Mouse (Mus musculus): Measurements from ENCODE around the gene Cyp2w1. TPM values are rescaled to one million over a fixed set of nuclear protein-coding genes. Genes with fewer than 3 reads are reported as not detected.
"Not testable (repeated sequence)": the region's sequence is repeated elsewhere in the genome, so short reads cannot be mapped to it uniquely, and the experiment has no call there.

The Cyp2w1 gene
- polyA plus RNA-seq, 1 experiment from 2014 or later, result not detected

DNA sequence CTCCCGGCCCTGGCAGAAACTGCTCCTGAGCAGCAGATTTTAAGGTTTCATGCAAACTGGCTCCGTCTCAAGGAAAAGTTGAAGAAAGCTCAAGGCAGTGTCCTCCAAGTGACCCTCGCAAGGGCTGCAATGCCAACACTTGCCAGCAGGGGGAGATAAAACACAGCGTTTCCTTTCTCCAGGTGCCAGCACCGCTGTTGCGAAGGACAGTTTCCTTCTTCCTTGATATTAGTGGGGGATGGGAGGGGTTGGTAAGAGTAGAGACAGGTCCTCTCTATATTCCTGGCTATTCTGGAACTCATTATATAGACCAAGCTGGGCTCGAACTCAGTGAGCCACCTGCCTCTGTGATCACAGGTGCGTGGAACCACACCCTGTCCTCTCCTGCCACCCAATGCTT lies 20.7 kb upstream of the Cyp2w1 start:
- peak; percentile 68 for DNase-seq (ENCODE audit: low spot score)

DNA sequence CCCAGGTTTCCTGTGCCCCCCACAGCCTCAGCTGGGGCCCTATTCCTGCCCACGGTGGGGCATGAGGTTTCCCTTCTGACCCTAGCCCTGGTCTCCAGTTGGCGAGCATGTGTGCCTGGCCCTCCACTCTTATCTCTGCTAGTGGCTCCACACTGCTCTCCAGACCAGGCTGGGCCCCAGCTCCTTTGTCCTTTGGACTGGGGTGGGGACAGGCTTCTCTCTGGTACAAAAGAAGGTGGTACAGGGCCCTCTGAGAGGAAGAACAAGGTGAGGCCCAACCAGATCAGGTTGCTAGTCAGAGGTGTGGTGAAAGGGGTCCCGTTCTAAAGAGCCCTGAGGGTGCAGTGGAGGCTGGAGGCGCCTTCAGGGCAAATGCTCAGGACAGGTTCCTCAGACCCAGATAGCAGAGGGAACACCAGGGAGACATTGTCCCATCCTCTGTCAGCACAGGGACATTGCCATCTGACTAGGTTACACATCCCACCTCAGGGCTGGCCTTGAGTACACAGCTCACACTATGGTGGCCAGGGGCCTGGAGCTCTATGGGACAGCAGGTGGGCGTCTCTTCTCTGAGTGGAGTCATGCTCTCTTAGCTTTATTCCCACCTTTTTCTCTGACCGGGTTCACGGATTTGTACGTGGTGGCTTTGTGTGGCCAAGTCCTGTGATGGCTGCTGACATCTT lies 19.7 kb upstream of the Cyp2w1 start:
- DNase-seq (ENCODE audit: low spot score), result no peak

DNA sequence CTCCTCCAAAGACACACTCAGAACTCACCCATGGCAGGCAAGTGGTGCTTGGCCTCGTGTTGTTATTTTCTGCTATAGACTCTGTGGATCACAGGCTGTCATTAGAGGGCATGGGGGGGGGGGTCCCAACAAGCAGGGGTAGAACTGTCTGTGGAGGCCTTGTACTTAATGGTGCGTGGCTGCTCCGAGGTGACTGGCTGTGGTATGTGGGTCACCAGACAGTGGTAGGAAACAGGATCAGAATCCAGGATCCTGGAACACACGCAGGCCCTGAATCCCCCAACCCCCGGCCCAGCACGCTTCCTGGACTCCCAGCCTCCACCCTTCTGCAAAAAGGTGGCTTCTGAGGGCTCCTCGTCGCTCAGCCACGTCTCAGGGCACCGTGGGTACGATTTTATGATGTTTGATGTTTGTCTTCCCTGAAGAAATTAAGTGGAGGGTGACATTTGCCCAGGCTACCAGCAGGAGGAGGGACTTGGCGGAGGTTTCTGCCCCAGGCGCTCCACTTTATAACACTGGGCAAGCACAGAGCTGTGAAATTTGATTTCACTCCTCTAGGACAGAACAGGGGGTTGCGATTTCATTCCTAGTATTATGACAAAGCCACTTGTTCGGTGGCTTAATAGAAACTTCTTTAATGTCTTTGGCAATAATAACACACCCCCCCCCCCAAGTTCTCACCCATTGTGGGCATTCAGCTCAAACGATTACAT lies 19.0 kb upstream of the Cyp2w1 start:
- DNase-seq (ENCODE audit: low spot score), result no peak

DNA sequence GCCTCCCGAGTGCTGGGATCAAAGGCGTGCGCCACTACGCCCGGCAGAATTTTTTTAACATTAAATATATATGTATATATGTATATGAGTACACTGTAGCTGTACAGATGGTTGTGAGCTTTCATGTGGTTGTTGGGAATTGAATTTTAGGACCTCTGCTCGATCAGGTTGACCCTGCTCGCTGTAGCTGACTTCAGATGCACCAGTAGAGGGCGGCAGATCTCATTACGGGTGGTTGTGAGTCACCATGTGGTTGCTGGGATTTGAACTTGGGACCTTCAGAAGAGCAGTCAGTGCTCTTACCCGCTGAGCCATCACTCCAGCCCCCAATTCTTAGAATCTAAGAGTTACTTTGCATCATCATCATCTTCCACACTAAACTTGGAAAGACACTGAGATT lies 18.0 kb upstream of the Cyp2w1 start:
- not testable (repeated sequence) for DNase-seq (ENCODE audit: low spot score)

DNA sequence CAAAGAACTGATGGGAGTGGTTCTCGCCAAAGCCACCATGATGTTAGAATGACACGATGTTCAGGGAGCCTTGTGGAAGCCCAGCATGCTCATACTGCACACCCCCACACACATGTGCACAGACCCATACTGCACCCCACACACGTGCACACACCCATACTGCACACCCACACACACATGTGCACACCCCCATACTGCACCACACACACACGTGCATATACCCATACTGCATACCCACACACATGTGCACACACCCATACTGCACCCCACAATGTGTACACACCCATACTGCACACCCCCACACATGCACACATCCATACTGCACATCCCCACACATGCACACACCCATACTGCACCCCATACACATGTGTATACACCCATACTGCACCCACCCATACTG lies 16.8 kb upstream of the Cyp2w1 start:
- DNase-seq (ENCODE audit: low spot score), result no peak

DNA sequence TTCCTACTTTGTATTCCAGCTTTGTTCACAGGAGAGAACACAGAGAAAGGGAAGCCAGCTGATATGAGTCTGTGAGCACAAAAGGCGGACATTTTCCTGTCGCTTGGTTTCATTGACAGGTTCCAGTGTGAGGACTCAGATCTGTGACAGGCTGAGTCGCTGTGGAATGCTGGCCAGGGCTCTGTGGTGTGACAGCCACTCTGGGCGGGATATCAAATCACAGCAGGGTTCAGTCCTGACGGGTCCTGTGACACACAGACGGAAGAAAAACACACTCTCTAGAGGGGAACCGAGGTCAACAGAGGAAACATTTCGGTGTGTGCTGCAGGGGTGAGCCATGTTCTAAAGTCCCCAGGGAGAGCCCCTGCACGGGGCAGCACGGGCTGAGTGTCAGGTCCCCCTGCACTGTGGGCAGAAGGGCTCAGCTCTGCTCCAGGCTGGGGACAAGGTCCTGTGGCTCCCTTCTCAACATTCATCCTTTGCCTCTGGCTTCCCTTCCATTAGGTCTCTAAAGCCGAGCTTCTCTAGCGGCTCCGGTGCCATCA lies 14.5 kb upstream of the Cyp2w1 start:
- no peak for DNase-seq (ENCODE audit: low spot score)

DNA sequence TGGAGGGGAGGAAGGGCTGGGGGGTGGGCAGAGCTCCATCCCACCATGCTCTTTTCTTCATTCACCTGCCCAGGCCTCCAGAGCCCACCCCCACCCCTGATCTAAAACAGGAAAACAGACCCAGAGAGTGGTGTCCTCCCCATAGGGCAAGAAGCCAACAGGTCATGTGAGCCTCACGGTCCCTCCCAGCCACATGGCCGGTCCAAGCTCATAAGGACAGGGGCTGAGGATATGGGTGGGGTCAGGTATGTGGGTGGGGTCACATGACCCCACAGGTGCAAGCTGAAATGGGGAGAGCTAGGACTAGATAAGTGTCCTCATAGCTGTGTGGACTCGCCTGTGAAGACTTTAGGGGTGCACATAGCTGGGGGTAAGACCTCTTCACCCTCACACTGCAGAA lies 14.0 kb upstream of the Cyp2w1 start:
- no peak for DNase-seq (ENCODE audit: low spot score)

DNA sequence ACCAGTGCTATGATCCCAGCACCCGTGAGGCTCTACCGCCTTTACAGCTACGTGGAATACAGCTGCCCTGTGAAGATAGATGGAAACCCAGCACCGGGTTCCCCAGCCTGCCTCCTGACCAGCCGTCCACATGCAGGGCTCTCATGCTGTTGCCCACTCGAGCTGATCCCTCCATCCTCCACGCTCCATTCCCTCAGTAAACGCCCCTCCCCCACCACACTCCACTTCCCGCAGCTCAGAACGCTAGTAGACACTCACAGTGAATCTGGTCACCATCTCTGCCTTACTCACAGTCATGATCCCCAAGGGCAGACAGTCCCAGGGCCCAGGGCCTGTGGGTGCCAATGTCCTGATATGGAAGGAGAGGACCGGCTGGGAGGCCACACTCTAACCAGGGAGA lies 13.5 kb upstream of the Cyp2w1 start:
- DNase-seq (ENCODE audit: low spot score), result no peak

DNA sequence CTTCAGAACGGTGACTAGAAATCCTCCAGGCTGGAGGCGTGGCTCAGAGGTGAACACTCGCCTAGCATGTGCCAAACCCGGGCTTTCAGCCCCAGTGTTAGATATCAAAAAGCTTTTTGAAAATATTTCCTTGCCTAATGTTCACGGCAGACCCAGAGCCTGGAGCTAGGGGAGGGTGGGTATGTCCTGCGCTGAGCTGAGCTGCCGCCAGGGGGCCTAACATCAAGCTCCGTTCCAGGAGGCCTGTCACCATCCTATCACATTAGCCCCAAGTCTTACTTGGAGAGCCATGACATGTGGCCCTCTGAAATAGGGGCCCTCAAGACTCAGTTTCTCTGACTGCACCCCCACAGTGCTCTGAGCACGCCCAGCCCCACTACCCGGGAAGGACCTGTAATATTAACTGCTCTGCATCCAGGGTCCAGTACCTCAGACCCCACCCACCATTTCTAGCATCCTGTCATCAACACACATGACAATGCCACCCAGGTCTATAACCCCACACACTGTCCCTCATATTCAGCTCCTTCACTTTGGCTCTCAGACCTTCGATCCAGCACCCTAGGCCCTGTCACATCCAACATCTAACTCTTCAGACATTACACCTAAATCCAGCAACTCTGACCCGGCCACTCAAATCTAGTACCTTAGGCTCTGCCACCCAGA lies 8.3 kb upstream of the Cyp2w1 start:
- DNase-seq (ENCODE audit: low spot score), result peak; percentile 82

DNA sequence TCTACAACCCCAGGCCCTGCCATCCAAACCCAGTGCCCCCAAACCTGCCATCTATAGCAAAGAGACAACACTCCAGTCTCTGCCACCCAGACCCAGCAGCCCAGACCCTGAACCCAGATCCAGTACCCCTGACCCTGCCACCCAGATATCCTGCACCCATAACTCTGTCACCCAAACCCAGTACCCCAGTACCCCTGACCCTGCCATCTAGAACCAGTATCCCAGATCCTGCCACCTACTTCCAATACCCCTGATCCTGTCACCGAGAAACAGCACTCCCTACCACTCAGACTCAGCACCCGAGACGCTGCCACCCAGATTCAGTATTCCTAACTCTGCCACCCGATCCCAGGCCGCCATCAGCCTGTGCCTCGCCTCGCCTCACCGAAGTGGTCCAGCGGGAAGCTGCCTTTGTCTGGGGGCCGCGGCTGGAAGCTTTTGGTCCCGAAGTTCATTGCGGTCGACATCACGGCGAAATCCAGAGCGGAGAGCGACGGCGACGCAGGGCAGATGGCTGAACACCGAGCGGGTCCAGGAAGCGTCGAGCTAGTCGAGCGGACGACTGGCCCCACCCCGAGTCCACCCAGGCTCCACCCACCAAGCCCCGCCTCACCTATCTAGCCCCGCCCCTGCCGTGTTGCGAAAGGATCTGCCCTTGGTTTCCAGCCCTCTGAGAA lies 7.6 kb upstream of the Cyp2w1 start:
- DNase-seq (ENCODE audit: low spot score), result peak; percentile 95

DNA sequence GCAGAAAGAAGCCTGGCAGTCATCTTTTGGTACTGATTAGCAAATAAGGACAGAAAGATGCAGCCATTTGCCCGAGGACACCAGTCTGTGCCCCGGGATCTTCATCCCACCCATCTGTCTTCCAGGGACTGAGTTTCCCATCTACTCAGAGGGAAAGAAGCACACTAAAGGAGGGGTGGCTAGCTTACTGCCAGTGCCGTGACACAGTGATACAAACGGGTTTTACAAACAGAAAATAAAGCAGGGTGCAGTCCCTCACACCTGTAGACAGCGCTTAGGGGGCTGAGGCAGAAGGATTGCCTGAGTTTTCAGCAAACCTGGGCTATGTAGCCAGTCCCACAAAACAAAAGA lies 7.1 kb upstream of the Cyp2w1 start:
- no peak for DNase-seq (ENCODE audit: low spot score)

DNA sequence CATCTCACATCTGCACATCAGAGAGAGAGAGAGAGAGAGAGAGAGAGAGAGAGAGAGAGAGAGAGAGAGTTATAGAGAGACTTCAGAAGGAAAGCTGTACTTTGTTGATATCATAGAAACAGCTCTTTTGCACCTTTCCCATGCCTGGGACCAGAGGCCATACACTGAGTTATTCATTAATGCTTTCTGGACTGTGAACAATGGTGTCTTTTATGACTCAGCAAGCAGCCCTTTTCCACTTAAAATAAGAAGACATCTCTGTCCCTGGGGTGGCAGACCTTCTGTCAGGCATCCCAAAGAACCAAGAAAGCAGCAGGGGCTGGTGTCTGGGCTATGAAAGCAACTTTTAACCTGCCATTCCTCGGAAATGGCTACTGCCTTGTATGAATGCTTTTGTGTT lies 5.2 kb upstream of the Cyp2w1 start:
- DNase-seq (ENCODE audit: low spot score), result no peak

DNA sequence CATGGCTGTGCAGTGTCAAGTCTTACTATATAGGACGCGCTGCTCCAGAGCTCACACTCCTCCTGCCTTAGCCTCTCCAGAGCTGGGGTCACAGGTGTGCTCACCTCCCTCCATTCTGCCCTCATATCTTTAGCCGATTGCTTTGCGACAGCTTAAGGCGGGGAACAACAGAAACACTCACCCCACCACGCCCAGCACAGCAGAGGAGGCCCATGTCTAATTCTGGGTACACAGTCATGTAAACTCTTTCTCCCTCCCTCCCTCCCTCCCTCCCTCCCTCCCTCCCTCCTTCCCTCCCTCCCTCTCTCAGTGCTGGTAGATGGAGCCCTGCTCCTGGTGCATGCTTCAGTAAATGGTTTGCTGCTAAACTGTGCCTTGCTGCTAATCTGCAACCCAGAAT lies 2.7 kb upstream of the Cyp2w1 start:
- no peak for DNase-seq (ENCODE audit: low spot score)

DNA sequence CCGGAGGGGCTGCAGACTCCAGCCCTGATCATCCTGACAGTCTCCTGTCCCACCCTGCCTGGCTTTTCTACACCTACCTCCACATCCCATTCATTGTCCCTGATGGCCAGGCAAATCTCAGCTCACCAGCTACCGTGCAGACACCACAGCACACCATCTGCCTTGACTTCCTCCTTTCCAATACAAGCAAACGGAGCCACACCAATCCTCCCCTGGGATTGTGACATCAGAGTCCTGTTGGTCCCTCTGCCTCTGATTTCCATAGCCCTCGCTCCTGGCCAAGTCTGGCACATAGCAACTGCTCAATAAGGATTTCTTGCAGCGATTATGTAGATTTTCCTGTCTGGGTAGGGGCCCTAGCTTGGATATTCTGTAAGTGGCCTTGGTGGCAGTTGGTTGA lies 1.3 kb upstream of the Cyp2w1 start, which contains the start of gene Cox19:
Cox19 (minus strand) TSS at position 285 of the 400 bp plus-strand sequence.
- DNase-seq (ENCODE audit: low spot score), result no peak

DNA sequence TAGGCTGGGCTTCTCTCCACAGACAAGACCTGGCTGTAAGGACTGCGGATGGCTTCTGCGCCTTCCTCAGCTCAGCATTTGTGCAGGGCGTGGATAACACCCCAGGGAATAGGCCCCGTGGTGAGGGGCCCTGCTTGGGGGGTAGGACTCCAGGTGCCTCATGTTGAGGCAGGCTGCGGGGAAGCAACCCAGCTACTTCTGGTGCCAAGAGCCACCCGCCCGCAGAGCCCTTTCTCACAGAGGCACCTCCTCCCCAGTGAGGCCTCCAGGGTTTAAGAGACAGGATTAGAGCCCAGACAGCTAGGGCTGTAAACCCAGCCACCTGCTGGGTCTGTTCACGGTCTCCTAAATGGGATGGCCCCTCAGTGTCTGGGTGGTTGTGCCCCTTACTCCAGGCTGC lies 789 bp upstream of the Cyp2w1 start:
- peak; percentile 91 for DNase-seq (ENCODE audit: low spot score)

DNA sequence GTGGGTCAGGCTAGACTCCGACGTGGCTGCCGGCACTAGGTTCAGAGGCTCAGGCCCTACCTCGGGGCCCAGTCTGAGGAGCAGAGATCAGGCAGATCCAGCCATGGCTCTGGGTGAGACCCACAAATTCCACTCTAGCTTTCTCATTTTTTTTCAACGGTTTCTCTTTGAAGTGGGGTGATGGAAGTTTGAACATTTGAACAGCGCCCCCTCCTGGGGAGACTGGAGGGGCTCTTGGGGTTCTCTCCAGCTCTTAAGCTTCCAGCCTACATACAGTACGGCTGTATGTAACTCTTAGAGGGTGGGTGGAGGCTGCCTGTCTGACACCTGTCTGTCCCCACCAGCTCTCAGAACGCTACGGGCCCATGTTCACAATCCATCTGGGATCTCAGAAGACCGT lies 1.1 kb downstream of the Cyp2w1 start:
- peak; percentile 90 for DNase-seq (ENCODE audit: low spot score)

DNA sequence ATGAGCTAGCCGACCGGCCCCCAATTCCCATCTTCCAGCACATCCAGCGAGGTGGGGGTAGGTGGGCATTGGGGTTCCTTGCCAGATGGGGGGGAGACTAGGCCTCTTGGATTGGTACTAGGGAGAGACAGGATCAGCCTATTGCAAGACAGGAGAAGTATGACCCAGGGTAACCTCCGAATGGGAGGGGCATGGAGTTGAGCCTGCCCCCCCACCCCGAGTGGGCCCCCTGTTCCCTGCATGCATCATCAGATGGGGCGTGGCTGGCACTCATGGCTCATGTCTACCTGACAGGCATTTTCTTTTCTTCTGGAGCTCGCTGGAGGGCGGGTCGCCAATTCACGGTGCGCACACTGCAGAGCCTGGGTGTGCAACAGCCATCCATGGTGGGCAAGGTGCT lies 1.5 kb downstream of the Cyp2w1 start:
- no peak for DNase-seq (ENCODE audit: low spot score)

DNA sequence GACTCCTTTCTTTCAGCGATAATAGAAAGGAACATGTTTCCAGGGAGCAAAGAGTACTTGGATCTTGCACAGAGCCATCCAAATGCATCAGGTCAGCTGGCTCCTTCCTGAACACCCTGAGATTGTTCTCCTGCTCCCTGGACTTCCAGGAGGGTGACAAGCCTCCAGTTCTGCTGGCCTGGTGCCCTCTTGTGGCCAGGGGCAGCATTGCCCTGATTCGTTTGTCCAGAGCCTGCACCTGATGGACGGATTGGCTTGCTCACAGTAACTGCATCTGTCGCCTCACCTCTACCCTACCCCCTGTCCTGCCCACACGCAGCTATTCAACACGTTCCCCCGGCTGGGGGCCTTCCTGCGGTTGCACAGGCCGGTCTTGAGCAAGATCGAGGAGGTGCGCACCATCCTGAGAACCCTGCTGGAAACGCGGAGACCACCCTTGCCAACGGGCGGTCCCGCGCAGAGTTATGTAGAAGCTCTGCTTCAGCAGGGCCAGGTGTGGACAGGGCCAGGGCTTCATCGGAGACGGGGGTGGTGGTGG lies 2.9 kb downstream of the Cyp2w1 start:
- DNase-seq (ENCODE audit: low spot score), result peak; percentile 63

DNA sequence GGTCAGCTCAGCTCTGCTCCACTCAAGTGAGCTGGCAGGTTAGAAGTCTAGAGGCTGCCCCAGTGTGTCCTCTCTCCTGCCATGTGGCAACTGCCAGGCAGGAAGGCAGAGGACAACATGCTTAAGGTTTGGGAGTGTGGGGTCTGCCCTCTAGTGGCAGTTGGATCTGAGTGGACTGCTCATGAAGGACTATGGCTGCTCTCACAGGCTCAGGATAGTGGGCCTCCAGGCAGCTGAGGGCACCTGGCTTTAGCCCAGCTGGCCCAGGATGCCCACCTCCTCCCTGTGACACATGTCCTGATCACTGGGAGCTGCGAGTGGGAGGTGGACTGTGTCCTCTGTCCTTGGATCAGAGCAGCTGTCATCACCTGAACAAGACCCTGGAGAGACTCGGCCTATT lies 6.2 kb downstream of the Cyp2w1 start:
- DNase-seq (ENCODE audit: low spot score), result peak; percentile 66

DNA sequence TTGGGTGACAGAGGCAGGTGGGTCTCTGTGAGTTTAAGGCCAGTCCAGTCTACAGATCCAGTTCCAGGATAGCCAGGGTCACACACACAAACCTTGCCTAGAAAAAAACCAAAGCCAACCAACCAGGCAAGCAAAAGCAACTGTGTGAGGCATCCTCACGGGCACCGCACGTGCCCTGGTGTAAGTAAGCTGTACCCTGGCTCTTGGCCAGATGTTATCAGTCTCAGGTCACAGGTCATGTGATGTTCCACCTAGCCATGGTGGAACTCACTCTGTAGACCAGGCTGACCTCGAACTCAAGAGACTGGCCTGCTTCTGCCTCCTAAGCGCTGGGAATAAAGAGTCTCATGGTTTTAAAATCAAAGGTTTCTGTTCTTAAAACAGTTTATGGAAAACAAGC lies 6.8 kb downstream of the Cyp2w1 start:
- DNase-seq (ENCODE audit: low spot score), result no peak

DNA sequence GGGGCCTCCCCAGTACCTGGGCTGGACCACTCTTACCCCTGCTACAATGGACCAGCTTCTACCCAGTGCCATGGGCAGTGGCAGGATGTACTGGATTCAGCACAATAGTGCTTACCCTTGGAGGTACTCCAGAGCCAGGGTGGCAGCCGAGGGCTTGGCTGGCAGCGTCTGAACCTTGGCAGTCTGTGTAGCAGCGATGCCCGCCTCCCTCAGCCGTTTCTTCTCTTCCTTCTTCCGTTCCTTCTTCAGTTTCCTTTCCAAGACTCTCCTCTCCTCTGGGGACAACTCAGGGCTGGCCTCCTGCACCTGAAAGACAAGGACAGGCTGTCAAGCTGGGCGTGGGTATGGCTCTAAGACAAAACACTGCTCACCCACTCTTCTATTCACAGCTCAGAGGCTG lies 11.4 kb downstream of the Cyp2w1 start:
- DNase-seq (ENCODE audit: low spot score), result no peak

Measured in thymus, postnatal 0 days (tissue).